Mouse (Mus musculus): ENCODE measurements around the gene Palm2.

DNA sequence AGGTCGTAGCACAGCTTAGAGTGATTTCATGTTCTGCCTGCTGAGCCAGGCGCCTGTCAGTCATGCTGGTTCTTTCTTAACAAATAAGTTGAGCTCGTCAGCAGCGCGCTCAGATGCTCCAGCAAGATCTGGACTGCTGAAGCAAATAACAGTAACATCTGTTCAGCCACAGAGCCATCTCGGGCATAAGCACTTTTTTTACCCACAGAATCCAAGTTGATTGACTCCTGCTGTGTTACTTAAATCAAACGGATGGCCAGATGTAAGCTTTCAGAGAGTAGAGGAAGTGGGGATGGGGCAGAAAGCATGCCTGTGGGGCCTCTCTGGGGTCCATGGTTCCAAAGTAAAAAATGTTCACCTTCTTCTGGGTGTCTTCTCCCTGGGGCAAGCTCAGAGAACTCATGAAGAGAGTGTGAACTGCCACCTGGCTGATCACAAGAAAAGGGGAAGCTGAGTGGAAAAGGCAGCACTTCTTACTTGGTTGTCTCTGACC is 286.9 kb downstream of the Palm2 start:
- TF ChIP-seq POLR2A (IDR thresholded peaks at IDR 0.05; ENCODE audit: insufficient read depth, low read depth, low read length) (no peak), CTCF (IDR thresholded peaks at IDR 0.05; ENCODE audit: insufficient read depth, low read depth, low read length) (no peak)

Measured in olfactory bulb, adult 2 months (tissue).